Mouse (Mus musculus): ENCODE results near the gene Sorcs3. TPM values are rescaled to one million over a fixed set of nuclear protein-coding genes. Genes with fewer than 3 reads are reported as not detected.

Gene Sorcs3
- total and polyA plus RNA-seq, 2 experiments from 2014 or later = 10.9 to 20.8 TPM

DNA sequence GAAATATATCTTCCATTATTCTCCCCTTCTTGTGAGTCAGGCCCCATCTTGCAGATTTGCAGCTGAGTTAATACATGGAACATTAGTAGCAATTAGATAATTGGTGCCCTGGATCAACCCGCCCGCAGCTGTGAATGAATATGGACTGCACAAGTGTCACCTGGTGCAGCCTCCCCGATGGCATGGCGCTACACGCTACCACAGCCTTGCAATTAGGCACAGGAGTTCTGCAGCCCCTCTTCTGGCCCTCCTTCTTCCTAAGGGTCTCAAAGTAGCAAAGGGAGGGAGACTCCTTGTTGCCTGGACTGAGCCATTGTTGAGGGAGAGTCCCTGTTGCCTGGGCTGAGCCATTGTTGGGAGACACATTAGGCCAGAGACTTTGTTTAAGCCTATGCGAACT is 76.4 kb downstream of the Sorcs3 start:
- 34% methylated on average over 6 of the region's 6 CpGs for WGBS
- TF ChIP-seq CTCF (IDR thresholded peaks at IDR 0.05; ENCODE audit: low read depth) = no peak
- DNase-seq = peak; percentile 38
- no peaks in the 10 kb centered on the region for H3K4me1 ChIP-seq (ENCODE audit: insufficient read depth)
- H3K9me3 ChIP-seq (ENCODE audit: low read length) = no peaks in the 10 kb centered on the region
- H3K4me2 ChIP-seq (ENCODE audit: low read depth) = no peak overlapping the region
- H3K4me3 ChIP-seq (ENCODE audit: low read depth, low read length) = no peak overlapping the region
- no peak overlapping the region for H3K27ac ChIP-seq (ENCODE audit: low read depth, low read length)
- H3K27me3 ChIP-seq (ENCODE audit: insufficient read depth, low read length) = no peaks in the 10 kb centered on the region
- no peak overlapping the region for H3K9ac ChIP-seq
- H3K36me3 ChIP-seq (ENCODE audit: insufficient read depth) = no peaks in the 10 kb centered on the region
- peak; percentile 73 for ATAC-seq

DNA sequence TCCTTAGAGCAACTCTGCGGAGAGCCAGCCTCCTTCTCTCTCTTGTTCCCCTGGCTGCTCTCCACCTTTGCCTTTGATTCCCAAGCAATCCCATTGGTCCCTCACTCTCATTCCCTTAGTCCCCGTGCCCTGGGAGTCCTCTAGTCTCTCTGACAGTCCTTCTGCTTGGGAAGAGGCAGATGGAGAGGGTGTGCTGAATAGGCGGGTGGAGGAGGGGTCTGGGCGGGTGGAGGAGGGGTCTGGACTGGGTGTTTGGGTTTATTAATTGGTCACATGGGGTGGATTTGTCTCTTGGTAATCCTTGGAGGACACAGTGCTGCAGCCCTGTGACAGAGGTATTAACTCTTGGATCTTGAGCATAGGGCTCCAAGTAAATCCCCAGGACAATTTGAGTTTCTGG is 77.4 kb downstream of the Sorcs3 start:
- ATAC-seq = no peak
- Histone ChIP-seq H3K4me1 (ENCODE audit: insufficient read depth) (no peaks in the 10 kb centered on the region), H3K27ac (ENCODE audit: low read depth, low read length) (no peak overlapping the region), H3K4me3 (ENCODE audit: low read depth, low read length) (no peak overlapping the region), H3K9ac (no peak overlapping the region), H3K27me3 (ENCODE audit: insufficient read depth, low read length) (no peaks in the 10 kb centered on the region), H3K4me2 (ENCODE audit: low read depth) (no peak overlapping the region), H3K36me3 (ENCODE audit: insufficient read depth) (no peaks in the 10 kb centered on the region), H3K9me3 (ENCODE audit: low read length) (no peaks in the 10 kb centered on the region)
- no peak for TF ChIP-seq CTCF (IDR thresholded peaks at IDR 0.05; ENCODE audit: low read depth)
- no peak for DNase-seq
- WGBS = 13% methylated on average over 4 of the region's 4 CpGs

- DNase-seq (peak; percentile 35), ATAC-seq (peak; percentile 18)
- no peaks in the 10 kb centered on the region for H3K9me3 ChIP-seq (ENCODE audit: low read length)
- H3K27ac ChIP-seq (ENCODE audit: low read depth, low read length) = no peak overlapping the region
- no peak for TF ChIP-seq CTCF (IDR thresholded peaks at IDR 0.05; ENCODE audit: low read depth)
- no peaks in the 10 kb centered on the region for H3K27me3 ChIP-seq (ENCODE audit: insufficient read depth, low read length)
- no peaks in the 10 kb centered on the region for H3K36me3 ChIP-seq (ENCODE audit: insufficient read depth)
- no peaks in the 10 kb centered on the region for H3K4me1 ChIP-seq (ENCODE audit: insufficient read depth)
- no peak overlapping the region for H3K4me2 ChIP-seq (ENCODE audit: low read depth)
- H3K9ac ChIP-seq = no peak overlapping the region
- 47% methylated on average over 10 of the region's 10 CpGs for WGBS
- H3K4me3 ChIP-seq (ENCODE audit: low read depth, low read length) = no peak overlapping the region
Observed at GRCm38 (mm10) chr19:48285602-48286225, 79.9 kb downstream of the Sorcs3 start.

- H3K9ac ChIP-seq = no peak overlapping the region
- ATAC-seq = no peak
- H3K4me1 ChIP-seq (ENCODE audit: insufficient read depth) = no peaks in the 10 kb centered on the region
- H3K4me2 ChIP-seq (ENCODE audit: low read depth) = no peak overlapping the region
- 91% methylated on average over 2 of the region's 2 CpGs for WGBS
- H3K27ac ChIP-seq (ENCODE audit: low read depth, low read length) = no peak overlapping the region
- no peaks in the 10 kb centered on the region for H3K36me3 ChIP-seq (ENCODE audit: insufficient read depth)
- H3K9me3 ChIP-seq (ENCODE audit: low read length) = no peaks in the 10 kb centered on the region
- no peak for TF ChIP-seq CTCF (IDR thresholded peaks at IDR 0.05; ENCODE audit: low read depth)
- DNase-seq = no peak
- no peak overlapping the region for H3K4me3 ChIP-seq (ENCODE audit: low read depth, low read length)
- no peaks in the 10 kb centered on the region for H3K27me3 ChIP-seq (ENCODE audit: insufficient read depth, low read length)
Observed at GRCm38 (mm10) chr19:48294251-48294650, 88.4 kb downstream of the Sorcs3 start.

DNA sequence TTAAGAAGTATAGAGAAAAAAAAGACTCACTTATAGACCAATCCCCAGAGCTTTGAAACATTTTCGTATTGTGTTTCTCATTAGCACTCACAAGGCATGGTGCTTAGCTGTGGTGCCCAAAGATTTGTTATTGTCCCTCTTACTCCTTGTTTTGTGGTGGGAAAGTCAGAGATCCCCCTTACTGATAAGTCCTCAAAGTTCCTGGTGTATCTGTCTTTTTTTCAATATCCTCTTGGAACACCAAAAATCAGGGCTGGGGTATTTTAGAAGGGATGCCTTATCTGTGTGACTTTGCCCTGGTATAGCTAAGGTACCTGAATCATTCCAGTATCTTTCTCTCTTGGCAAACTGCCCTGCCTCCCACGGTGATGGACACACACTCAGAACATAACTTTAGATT is 92.6 kb downstream of the Sorcs3 start:
- no peak overlapping the region for H3K9ac ChIP-seq
- H3K4me1 ChIP-seq (ENCODE audit: insufficient read depth) = no peaks in the 10 kb centered on the region; the same call in 1 of the 2 replicates
- H3K4me2 ChIP-seq (ENCODE audit: low read depth) = no peak overlapping the region
- 81% methylated on average over 2 of the region's 2 CpGs for WGBS
- no peak for DNase-seq
- H3K27me3 ChIP-seq (ENCODE audit: insufficient read depth, low read length) = no peaks in the 10 kb centered on the region
- ATAC-seq = no peak
- no peak for TF ChIP-seq CTCF (IDR thresholded peaks at IDR 0.05; ENCODE audit: low read depth)
- no peaks in the 10 kb centered on the region for H3K9me3 ChIP-seq (ENCODE audit: low read length)
- H3K36me3 ChIP-seq (ENCODE audit: insufficient read depth) = no peaks in the 10 kb centered on the region
- no peak overlapping the region for H3K4me3 ChIP-seq (ENCODE audit: low read depth, low read length)
- no peak overlapping the region for H3K27ac ChIP-seq (ENCODE audit: low read depth, low read length)

- 13% methylated on average over 14 of the region's 14 CpGs for WGBS
- Histone ChIP-seq H3K36me3 (ENCODE audit: insufficient read depth) (no peaks in the 10 kb centered on the region), H3K9ac (no peak overlapping the region), H3K4me1 (ENCODE audit: insufficient read depth) (no peaks in the 10 kb centered on the region; the same call in 1 of the 2 replicates), H3K27ac (ENCODE audit: low read depth, low read length) (no peak overlapping the region), H3K9me3 (ENCODE audit: low read length) (no peaks in the 10 kb centered on the region), H3K27me3 (ENCODE audit: insufficient read depth, low read length) (no peaks in the 10 kb centered on the region), H3K4me2 (ENCODE audit: low read depth) (no peak overlapping the region; the same call in 1 of the 2 replicates), H3K4me3 (ENCODE audit: low read depth, low read length) (no peak overlapping the region)
- peak; percentile 40; the same call in 1 of the 2 replicates for ATAC-seq
- TF ChIP-seq CTCF (IDR thresholded peaks at IDR 0.05; ENCODE audit: low read depth) = no peak
- DNase-seq = peak; percentile 20
Observed at GRCm38 (mm10) chr19:48300440-48301231, 94.8 kb downstream of the Sorcs3 start.

- 44% methylated on average over 3 of the region's 3 CpGs for WGBS
- Histone ChIP-seq H3K27me3 (ENCODE audit: insufficient read depth, low read length) (no peaks in the 10 kb centered on the region), H3K36me3 (ENCODE audit: insufficient read depth) (no peaks in the 10 kb centered on the region), H3K4me1 (ENCODE audit: insufficient read depth) (no peaks in the 10 kb centered on the region; the same call in 1 of the 2 replicates), H3K9me3 (ENCODE audit: low read length) (no peaks in the 10 kb centered on the region), H3K4me3 (ENCODE audit: low read depth, low read length) (no peak overlapping the region), H3K9ac (no peak overlapping the region), H3K27ac (ENCODE audit: low read depth, low read length) (no peak overlapping the region), H3K4me2 (ENCODE audit: low read depth) (no peak overlapping the region)
- DNase-seq = no peak
- no peak for TF ChIP-seq CTCF (IDR thresholded peaks at IDR 0.05; ENCODE audit: low read depth)
- no peak for ATAC-seq
Observed at GRCm38 (mm10) chr19:48301300-48301699, 95.5 kb downstream of the Sorcs3 start.
